Mouse (Mus musculus): ENCODE measurements around the gene A2ml1.
"Not testable (repeated sequence)": the region's sequence is repeated elsewhere in the genome, so short reads cannot be mapped to it uniquely, and the experiment has no call there.

The A2ml1 gene

DNA sequence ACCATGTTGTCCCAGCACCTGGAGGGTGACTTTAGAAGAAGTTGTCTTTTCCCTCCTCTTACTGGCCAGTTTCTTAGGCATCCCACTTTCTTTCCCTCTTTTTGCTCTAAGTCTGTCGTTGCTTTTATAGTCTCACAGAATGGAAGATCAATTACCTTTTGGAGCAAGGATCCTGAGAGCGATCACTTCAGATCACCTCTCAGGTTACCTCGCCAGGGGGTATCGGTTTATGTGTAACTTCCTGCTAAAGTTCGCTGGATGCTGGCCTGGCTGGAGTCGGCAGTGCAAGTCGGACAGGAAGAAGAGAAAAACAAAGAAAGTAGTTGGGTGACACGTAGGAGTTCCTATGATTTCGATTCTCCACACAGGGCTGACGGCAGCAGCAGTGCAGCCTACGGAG is at the start of gene A2ml1:
Gene A2ml1, minus strand, starts transcription at position 101 of the 400 bp plus-strand sequence.
- DNase-seq (ENCODE audit: low spot score in 2 of 2), result no peak

DNA sequence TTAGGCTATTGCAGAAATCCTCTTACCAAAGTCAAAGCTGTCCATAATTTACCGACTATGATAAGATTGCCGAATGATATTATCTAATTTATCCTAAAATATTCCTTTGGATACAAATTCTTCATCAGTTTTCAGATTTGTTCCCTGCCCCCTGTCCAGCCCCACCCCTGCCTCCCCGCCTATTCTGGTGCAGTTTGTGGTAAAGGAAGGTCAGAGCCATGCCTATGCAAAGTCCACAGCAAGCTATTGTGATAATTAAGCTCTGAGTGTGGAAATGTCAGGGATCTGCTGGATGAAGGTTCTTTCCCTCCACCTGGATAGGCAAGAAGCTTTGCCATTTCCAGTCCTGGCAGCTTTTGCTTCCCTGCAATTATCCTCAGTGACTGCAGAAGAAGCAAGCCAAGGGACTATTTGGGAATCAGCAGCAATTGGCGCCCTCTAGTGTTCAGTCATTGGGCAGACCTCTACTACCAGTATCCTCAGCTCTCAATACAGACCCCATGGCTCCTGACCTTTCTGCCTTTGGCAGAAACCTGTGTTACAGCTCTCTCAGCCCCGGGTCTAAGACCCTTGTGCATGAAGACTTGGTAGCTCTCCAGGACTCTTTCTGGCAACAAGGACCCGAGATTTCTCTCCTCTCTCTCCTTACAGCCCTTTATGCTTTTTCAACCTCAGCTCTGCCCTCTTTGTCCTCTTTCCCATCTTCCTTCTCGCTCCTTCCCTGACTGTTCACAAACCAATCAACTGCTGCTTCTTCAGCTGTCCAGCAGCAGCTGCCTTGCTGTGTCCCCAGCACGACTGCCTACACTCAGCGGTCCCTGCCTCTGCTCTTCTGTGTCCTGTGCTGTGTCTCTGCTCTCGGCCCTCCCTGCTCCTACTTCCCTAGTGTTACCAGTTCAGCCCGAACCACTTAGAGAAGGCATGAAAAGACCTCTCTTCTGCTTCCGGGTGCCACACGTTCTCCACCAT is 48.6 kb upstream of the A2ml1 start:
- DNase-seq (ENCODE audit: low spot score in 2 of 2), result peak; percentile 5 to 23

GRCm38 (mm10) chr6:128625246-128625645 is 43.8 kb upstream of the A2ml1 start:
- not testable (repeated sequence) for DNase-seq (ENCODE audit: low spot score in 2 of 2)

DNA sequence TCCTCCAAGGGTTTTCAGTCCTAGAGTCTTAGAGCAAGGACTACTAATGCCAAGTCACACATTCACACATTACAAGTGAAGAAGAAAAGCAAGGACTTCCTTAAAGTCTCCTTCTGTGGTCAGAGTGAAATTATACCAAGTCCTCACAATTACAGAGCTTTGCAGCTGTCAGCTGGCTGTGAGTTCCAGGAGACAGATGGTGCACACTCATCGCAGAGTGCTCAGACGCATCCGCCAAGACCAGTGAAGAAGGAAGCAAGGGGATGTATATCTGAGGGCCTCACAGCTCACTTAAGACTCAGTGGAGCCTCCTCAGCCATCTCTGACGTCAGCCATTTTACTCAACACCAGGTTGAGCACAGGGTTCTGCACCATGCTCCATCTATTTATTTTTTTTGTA is 43.0 kb upstream of the A2ml1 start:
- no peak for DNase-seq (ENCODE audit: low spot score in 2 of 2)

GRCm38 (mm10) chr6:128623433-128623832 is 42.0 kb upstream of the A2ml1 start, which contains the start of gene Klrb1a:
TSS of gene Klrb1a (minus strand) at chr6:128623533.
- not testable (repeated sequence) for DNase-seq (ENCODE audit: low spot score in 2 of 2)

DNA sequence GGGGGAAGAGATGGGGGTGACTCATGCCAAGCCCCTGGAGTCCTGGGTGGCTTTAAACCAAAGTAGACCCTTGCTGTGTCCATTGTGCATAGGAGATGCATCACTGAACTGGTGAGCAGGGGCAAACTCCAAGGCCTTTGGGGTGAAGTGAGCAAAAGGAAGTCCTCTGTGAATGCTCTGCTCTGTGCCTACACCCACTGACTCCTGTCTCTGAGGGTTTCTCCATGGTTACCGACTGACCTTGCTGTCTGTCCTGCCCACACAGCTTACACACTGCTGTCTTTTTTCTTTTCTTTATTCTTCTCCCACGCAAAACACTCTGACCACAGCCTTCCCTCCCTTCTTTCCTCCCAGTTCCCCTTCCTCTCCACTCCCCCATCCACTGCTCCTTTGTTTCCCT is 41.3 kb upstream of the A2ml1 start:
- DNase-seq (ENCODE audit: low spot score in 2 of 2), result no peak

DNA sequence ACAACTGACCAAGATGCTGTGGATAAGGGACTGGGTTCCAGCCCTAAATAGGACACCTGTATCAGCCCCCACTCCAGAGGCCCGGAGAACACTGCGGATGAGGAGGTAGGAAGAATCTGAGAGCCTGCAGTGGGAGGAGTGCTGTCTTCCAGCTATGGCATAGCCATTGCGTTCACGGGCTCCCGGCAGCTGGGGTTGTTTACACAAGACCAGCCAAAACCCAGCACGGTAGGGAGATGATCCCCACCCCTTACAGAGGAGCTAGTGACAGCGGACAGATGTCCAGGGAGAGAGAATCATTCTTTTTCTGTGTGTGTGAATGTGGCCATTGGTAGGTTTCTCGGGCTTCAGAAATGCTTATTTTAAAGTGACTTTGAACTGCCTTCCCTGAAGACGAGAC is 24.9 kb upstream of the A2ml1 start:
- DNase-seq (ENCODE audit: low spot score in 2 of 2), result no peak

DNA sequence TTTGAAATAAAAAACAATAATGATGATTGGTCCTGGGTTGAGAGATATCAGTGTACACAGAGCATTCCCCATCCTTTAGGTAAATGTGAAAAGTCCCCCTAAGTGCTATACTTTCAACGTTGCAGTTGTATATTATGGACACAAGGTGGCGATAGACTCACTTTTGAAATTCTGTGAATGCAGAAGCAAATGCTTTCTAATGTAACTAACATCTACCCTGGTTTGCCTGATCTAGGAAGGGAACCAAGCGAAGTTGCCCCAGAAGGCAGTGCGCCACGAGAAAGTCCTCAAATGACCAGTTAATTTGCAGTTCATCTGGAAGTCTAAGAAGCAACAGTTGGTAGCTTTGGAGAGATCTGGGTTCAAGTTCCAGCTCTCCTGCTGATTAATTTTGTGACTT is 23.1 kb upstream of the A2ml1 start:
- DNase-seq (ENCODE audit: low spot score in 2 of 2), result no peak

DNA sequence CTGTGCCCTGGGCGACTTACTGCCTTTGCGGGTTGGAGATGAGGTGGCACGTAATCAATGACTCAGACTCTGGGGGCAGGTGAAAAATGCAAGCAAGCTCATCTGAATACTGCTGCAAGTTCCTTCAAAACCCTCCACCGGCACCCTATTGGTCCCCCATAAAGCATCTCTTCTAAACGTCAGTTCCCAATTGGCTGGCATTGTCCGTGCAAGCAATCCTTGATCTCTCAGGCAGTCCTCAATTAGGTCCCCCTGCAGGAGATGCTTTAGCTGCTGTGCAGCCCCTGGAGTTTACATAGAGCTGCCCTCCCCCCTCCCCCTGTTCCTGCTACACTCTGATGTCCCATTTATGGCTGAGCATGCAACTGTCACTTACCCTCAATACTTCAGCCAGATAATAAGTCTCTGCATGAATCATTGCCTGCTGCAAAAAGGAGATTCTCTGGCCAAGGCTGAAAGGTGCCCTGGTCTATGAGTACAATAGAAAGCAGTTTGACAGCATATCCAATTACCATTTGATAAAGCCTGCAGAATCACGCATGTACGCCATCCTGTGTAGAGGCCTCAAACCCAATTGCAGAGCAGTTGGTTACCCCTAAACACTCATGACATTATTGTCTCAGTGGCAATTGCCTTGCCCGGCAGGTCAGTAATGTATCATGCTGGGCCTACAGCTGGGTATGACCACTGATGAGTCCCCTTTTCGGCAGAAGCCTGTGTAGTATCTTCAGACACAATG is 21.2 kb upstream of the A2ml1 start:
- DNase-seq (ENCODE audit: low spot score in 2 of 2), result no peak

GRCm38 (mm10) chr6:128602026-128602425 is 20.6 kb upstream of the A2ml1 start:
- DNase-seq (ENCODE audit: low spot score in 2 of 2), result no peak

DNA sequence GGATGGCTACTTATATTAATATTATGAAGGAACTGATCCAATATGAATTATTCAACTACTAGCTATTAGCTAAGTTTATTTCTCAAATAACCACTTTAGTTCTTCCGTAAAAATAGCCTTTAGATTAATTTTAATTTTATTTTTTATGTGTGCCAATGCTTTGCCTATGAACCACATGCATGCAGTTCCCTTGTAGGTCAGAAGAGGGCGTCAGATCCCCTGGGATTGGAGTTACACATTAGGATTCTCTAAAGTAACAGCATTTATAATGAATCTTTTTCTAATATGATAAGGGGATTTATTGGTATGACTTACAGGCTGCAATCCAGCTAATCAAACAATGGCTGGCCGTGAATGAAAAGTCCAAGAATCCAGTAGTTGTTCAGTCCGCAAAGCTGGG is 18.1 kb upstream of the A2ml1 start:
- DNase-seq (ENCODE audit: low spot score in 2 of 2), result no peak

GRCm38 (mm10) chr6:128598256-128599047 is 17.0 kb upstream of the A2ml1 start:
- no peak for DNase-seq (ENCODE audit: low spot score in 2 of 2)

DNA sequence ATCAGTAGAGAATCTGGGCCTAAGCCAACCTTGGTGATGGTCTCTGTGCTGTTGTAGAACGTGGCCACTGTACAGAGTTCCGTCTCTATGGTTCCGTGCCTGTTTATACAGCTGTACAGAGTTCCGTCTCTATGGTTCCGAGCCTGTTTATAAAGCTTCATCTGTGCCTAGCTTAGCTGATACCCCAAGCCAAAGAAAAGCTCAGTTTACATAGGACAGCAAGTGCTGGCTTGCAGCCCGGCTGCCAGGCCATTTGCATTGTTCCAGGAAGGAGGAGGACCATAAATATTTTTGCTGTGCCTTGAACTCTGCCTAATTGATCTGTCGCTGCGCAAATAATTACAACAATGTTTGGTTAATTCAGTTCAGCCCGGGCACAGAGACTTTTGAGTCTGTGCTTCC is 15.7 kb upstream of the A2ml1 start:
- peak; percentile 40 to 60 for DNase-seq (ENCODE audit: low spot score in 2 of 2)

GRCm38 (mm10) chr6:128594651-128595050 is 13.2 kb upstream of the A2ml1 start:
- DNase-seq (ENCODE audit: low spot score in 2 of 2), result peak; percentile 20 to 35

GRCm38 (mm10) chr6:128589426-128589825 is 8.0 kb upstream of the A2ml1 start:
- no peak for DNase-seq (ENCODE audit: low spot score in 2 of 2)

GRCm38 (mm10) chr6:128587619-128588018 is 6.2 kb upstream of the A2ml1 start:
- DNase-seq (ENCODE audit: low spot score in 2 of 2), result no peak

DNA sequence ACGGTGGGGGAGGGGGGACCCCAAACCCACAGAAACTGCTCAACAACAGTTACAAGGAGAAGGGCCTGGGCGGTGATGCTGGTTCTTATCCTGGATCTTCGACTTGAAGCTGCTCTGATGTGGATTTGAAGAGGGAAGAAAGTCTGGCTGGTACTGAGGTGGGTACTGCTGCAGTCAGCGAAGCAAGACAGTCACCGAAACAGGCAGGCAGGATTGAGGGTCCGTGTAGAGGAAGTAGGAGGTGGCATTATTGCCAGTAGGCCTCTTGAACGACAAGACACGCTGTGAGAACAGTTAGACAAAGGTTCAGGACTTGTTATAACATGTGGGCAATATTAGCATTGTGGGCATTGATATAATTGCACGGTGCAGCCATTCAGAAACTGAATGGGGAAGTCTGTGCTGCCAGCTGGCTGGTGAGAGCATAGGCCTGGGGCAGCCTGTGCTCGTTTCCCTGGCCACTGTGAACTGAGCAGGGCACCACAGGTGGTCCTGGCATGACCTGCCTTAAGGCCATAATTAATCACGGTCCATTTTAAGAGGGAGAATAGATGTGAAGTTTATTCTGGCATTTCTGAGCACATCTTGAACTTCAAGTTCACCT is 4.3 kb upstream of the A2ml1 start:
- no peak for DNase-seq (ENCODE audit: low spot score in 2 of 2)

GRCm38 (mm10) chr6:128584070-128584660 is 2.8 kb upstream of the A2ml1 start:
- DNase-seq (ENCODE audit: low spot score in 2 of 2), result no peak

DNA sequence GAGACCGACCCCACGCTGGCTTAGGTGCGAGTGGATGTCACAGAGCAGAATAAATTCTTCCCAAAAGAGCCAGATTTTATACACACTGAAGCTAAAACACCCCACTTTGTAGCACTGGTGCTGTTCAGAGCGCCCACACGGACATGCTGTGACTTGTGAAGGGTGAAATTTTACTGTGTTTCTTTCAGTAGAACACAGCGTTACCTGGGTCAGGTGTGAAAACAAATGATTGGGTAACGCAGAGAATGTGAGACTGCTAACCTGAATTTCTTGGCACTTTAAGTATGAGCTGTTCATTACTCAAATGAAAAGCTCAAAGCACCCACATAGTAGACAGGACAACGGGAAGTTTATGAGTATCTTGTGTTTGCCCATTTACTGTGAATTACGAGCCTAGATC is 4.1 kb downstream of the A2ml1 start:
- no peak for DNase-seq (ENCODE audit: low spot score in 2 of 2)

GRCm38 (mm10) chr6:128566589-128566988 is 14.8 kb downstream of the A2ml1 start:
- DNase-seq (ENCODE audit: low spot score in 2 of 2), result no peak

- no peak for DNase-seq (ENCODE audit: low spot score in 2 of 2)
Observed at GRCm38 (mm10) chr6:128554049-128554448, 27.4 kb downstream of the A2ml1 start.

All from urinary bladder, postnatal 36 days (tissue).